Mouse (Mus musculus) brain, embryonic 18.5 days (tissue): ENCODE results near the gene Wnt11.

Experiments used
- DNase-seq: peaks from one replicate; pipeline ENCODE4 v3.0.0-alpha.2; 2012; ENCODE audit warnings: low read depth, low spot score

Gene Wnt11

GRCm38 (mm10) chr7:98834711-98835321 is at the start of gene Wnt11:
Gene Wnt11, plus strand, starts transcription at chr7:98835112.
- no peak for DNase-seq

DNA sequence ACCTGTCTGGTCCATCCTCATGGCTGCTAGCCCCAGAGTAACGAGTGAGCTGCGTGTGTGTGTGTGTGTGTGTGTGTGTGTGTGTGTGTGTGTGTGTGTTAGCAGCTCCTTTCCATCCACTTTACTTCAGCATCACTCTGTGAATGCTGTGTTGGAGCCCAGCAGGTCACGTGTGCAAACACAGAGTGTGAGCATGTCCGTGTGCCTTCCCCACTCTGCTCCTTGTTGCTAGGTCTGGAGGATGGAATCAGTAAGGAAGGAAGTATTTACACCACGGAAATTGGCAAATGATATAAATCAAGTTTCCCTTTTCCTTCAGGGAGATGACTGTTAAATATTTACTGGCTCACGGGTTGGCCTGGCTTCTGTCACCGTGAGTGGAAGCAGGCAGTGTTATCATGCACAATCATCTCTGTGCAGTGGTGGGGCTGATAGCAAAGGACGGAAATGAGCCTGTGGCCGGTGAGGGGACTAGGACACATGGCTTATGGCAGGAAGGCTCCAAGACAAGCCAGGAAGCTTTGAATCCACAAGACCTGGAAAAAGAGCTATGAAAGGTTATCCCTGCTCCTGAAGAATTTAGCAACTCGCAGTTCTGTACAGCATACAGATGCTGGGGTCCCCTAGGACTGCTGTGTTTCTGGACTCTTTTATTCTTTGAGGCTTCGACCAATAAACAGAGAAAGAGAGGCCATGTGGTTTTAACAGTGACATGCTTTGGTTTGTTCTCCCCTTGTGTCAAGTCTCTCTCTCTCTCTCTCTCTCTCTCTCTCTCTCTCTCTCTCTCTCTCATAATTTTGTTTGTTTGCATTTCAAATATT is 47.9 kb upstream of the Wnt11 start:
- no peak for DNase-seq

DNA sequence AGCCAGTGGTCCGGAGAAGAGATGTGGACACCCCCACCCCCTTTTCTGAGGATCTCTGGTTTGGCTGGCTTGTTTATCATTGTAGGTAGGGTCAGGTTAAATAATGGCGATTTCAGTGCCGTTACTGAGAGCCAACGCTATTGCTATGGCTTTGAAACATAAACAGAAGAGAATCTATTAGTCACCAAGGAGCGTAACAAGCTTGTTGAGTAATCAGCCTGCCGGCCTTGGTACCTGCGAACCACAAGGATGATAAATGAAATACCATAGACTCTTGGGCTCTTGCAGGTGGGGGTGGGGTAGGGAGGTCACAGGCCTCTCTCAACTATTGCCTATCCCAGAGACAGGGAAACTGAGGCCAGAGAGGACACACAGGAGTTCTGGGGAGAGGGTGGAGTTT is 46.2 kb upstream of the Wnt11 start:
- DNase-seq: no peak

DNA sequence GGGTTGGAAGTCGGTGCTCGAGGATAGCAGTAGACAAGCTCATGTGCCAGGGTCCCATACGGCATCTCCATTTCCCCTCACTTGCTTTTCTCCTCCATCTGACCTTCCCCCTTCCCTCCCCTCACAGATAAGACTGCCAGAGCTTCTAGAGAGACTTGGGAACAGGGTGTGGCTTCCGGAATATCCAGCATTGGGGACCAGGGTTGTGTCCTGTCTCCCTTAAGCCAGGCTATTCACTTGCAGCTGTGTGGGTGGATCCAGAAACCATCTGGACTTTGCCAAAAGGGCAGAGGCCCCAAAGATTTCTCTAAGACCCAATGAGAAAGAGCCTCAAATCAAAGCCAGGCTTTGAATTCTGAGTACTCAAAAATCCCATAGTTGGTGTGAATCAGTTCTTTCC is 45.8 kb upstream of the Wnt11 start:
- DNase-seq: no peak

DNA sequence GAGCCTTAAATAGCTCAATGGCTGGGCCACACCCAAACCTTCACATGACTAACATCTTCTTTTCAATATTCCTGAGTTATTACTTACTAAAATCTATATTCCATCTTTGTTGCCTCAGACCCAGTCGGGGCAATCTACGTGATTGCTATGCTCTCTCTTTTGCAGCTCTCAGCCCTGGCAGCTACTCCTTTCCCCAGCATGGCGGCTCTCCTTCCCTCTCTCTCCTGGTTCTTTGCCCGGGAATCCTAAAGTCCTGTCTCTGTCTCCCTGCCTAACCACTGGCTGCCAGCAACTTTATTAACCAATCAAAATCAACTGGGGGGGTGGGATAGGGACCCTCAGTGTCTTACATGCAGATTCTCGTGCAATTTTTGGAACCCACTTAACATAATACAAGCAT is 43.0 kb upstream of the Wnt11 start:
- DNase-seq: no peak

DNA sequence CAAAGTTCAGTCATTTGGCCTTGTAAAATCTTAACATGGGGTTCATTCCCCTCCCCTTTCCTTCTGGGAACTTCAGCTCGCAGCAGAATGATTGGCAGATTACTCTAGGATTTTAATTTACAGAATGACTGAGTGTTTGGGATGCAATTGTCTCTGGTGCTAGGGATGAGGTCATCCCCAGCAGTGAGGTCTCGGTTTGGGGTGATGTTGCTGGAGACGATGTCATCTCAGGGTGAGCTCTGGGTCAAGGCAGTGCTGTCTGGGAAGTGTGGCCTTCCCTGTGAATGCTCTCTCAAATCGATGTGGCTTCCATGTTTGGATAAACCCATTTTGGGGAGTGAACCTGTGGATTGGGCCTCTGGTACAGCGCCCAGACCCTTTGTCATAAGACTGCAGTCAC is 41.1 kb upstream of the Wnt11 start:
- DNase-seq: no peak

- DNase-seq: no peak
Observed at GRCm38 (mm10) chr7:98794444-98794843, 40.5 kb upstream of the Wnt11 start.

GRCm38 (mm10) chr7:98795637-98796036 is 39.3 kb upstream of the Wnt11 start:
- no peak for DNase-seq

DNA sequence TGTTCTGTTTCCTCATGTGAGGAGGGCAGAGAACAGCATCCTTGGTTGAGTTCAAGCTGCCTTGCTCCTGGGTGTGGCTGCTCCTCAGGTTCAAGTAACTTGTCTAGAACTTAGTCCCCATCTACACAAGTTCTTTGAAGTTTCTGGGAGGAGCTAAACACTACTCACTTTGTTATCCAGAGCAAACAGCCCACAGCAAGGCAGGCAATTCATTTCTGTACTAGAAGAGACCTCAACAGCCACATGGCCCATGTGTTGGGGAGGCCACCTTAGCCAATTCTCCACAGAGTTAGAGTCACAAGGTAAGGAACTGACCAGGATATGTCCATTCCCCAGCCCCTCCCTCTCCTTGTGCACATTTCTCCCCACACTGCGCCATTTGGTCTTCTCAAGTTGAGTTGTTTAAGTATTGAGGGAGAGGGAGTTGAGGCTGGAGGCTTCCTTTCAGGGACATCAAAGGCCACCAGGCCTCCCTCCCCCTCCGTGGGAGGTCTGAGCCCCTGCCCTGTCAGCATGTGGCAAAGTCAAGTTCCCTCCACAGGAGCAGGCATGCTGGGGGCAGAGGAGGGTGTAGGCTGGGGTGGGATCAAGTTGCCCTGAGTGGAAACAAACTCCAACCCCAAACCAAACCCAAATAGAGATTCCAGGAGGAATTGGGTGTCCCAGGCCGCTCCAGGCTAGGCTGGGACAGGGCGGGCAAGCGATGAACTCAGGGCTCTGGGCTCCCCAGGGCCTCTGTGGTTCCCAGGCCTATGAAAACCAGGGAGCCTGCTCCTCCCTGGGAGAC is 37.4 kb upstream of the Wnt11 start:
- DNase-seq: no peak

- DNase-seq: no peak
Observed at GRCm38 (mm10) chr7:98798134-98798417, 36.8 kb upstream of the Wnt11 start.

DNA sequence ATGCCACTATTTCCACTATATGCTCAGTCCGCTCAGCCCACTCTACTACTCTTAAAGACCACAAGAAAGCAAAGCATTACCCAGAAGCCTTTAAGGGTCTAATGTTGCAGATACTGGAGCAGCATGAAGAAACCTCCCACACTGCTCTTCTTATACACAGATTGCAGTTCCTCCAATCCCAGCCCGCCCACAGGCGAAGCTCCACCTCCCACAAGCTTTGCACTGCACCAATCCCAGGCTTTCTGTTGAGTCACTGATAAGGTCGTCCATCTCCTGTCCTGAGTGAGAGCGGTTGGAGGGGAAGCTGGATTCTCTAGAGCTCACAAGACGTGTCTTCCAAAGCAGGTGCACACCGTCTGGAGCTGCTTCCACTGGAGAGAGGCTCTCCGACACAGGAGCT is 34.5 kb upstream of the Wnt11 start:
- DNase-seq: no peak

GRCm38 (mm10) chr7:98801086-98801485 is 33.8 kb upstream of the Wnt11 start:
- DNase-seq: no peak

GRCm38 (mm10) chr7:98803181-98803580 is 31.7 kb upstream of the Wnt11 start:
- DNase-seq: no peak

DNA sequence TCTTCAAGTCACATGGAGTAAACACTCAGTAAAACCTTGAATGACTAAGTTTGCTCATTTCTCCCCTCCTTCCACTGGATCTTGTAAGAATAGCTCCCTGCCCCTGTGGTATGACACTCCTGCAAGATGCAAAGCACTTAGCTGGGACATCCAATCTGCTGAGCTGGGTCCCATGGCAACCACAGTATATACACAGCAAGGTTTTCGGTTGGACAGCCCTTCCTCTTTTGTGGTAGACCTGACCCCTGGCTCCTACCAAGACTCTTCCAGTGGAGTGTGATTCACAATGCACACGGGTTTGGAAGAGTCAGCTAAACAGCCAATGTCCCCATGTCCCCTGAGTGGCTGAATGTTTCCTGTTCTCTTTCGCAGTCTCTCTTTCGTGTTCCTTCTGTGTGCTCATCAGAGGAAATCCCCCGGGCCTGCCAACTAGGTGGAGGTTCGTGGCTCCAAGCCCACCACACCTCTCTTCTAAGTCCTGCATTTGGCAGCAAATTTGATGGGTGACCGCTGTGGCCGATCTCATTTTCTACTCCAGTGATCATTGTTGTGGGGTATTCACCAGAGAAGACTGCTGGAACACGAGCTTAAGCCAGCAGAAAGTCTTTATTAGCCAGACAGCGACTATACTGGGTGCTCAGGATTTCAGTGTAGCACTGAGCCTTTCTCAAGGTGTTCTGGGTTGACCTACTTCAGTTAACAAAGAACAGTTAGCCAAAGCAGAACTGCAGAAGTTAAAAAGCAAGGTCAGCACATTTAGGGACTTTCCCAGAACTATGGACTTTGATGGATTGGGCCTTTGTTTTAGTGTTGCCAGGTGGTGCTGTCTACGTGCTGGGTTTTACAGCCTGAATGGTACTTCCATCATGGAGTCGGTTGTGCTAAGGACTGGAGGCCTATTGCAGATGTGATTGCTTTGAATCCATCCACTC is 29.8 kb upstream of the Wnt11 start:
- DNase-seq: no peak

DNA sequence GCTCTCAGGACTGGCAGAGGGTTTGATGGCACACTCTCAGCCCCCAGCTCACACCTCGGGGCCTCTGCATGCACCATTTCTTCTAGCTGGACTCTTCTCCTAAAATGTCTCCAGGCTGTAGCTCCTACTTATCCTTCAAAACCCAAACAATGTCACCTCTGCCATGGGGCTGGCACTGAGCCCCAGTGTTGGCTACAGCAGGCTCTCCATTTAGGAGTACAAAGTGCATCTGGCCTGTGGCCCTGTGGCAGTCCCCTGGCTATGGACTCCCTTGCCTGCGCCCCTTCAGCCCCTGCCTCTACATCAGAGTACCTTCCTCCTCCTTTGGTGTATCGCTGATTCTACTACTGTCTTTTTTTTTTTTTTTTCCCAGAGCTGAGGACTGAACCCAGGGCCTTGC is 28.0 kb upstream of the Wnt11 start:
- no peak for DNase-seq

- no peak for DNase-seq
Observed at GRCm38 (mm10) chr7:98809372-98809771, 25.5 kb upstream of the Wnt11 start.

- no peak for DNase-seq
Observed at GRCm38 (mm10) chr7:98810619-98811018, 24.3 kb upstream of the Wnt11 start.

GRCm38 (mm10) chr7:98820501-98820900 is 14.4 kb upstream of the Wnt11 start:
- no peak for DNase-seq

GRCm38 (mm10) chr7:98822881-98823280 is 12.0 kb upstream of the Wnt11 start:
- DNase-seq: no peak

GRCm38 (mm10) chr7:98823896-98824822 is 10.8 kb upstream of the Wnt11 start:
- no peak for DNase-seq

GRCm38 (mm10) chr7:98828052-98828451 is 6.9 kb upstream of the Wnt11 start:
- DNase-seq: no peak
